Mouse (Mus musculus) v-Abl transformed pro-B cells (cell line): ENCODE results near the gene Ndufaf2.

Experiments used
- in situ Hi-C, 2 experiments: fragments of 400-800 bp; cut with MboI; formaldehyde crosslinking; loops; one replicate each; pipeline ENCODE4 v1.15.1; 2025; ENCODE audit not compliant: unreplicated experiment in 2 of 2

The Ndufaf2 gene

DNA sequence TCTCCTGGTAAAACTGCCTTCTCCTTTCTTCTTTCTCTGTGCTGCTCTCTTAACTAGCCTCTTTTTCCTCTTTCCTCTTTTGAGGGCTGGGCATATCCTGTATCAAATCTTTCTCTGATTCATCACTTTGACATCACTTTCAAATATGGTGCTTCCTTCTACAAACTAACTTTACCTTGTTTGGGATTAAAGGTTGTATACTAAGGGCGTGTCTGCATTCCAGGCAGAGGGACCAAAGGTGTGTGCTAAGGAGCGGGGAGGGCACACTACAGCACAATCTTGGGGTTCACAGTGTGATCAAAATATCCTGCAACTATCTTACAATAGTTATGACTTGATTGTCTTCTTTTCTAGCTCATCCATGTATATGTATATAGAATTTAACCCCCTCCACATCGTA is 112.4 kb downstream of the Ndufaf2 start:
- in situ Hi-C loops: loop anchor here (10.0 to 25.0 kb wide), 4 partner anchors 79 to 1109 kb away; partner anchors contain the start of genes Dimt1 (in 2 of the 2) and Ipo11 (in 1 of the 2)

DNA sequence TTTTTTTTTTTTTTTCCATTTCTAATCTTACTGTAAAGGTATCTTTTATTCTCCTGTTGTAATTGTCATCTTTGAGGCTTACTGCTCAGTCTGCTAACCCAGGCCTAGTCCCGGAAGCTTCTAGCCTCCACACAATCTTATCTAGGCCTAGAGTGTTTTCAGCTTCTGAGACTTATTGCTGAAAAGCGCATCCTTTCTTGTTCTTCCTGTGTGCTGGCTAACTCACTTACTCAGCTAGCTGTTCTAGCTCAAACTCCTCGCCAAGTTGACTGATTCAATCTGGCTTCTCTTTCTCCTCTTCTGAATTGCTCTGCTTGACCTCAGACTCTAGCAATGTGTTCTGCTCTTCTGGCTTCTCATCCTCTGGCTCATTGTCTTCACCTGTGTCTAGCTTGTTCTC is 112.8 kb downstream of the Ndufaf2 start:
- in situ Hi-C loops: loop anchor here (10.0 to 25.0 kb wide), 4 partner anchors 79 to 1108 kb away; partner anchors contain the start of genes Dimt1 (in 2 of the 2) and Ipo11 (in 1 of the 2)

DNA sequence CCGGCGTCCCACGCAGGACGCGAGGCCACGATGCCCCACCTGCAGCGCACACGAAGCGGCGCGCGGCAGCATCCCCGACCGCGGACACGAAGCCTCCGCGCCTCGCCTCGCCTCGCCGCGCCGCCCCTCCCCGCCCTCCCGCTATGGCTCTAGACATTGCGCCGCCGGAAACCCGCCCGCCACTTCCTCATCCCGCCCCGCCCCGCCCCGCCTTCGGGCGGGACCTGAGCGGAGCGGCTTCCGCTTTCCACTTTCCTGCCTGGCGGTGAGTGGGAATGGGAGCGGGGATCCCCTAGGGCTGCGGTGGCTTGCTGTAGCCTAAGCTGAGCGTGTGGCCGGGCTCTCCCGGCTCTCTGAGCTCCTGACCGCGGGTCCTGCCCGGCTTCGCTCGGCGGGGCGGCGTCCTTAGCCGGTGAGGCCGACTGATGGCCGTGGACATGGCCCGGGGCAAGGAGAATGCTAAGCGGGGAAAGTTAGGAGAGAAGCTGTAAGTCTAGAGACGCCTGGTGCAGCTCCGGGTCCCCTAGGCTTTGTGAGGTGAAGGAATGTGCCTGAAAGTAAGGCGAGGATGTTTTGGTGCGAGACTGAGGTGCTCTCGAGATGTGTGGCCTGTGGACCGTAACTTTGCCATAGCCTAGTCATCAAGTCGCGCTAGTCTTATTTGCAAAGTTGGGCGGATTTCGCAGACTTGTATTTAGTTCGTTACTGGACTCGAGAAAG is 114.0 kb downstream of the Ndufaf2 start, which contains the start of gene Smim15:
Smim15 (plus strand) TSS at position 225 of the 720 bp plus-strand sequence.
- in situ Hi-C loops: loop anchor here (5.0 to 25.0 kb wide), 6 partner anchors 80 to 1107 kb away; partner anchors contain the start of genes Dimt1 (in 2 of the 2) and Ipo11 (in 1 of the 2)

DNA sequence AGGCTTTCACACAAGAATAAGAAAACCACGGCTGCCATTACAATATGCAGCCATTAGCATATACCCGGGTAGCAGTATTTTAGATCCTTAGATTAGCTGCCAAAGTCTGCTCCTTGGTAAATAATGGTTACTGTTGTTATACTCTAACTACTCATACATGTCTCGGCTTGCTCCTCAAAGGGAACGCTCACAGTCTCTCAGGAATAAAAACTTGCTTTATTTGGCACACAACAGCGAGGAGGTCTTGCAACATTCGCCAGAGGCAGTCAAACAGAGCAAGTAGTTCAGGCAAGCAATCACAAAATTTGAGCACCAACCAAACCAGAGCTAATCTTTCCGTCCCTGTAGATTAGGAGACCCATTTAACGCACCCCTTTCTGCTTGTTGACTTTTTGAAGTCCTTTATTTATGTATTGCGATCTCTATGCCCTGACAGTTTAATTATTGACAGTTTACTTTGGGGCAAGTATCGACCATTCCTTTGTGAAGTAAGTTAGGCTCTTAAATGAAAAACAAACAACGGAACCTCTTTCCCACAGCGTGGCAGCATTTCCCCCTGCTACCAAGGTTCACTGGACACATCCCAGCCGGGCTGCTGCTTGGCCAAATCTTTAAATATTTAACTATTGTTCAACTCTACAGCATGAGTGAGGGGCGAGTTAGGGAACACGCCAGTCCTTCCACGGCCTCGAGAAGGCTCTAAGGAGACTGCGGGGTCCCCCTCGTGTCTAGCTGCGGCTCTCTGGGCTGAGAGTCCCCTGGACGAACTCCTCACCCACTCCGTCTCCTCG is 114.8 kb downstream of the Ndufaf2 start:
- in situ Hi-C loops: loop anchor here (5.0 to 25.0 kb wide), 6 partner anchors 81 to 1106 kb away; partner anchors contain the start of genes Dimt1 (in 2 of the 2) and Ipo11 (in 1 of the 2)

DNA sequence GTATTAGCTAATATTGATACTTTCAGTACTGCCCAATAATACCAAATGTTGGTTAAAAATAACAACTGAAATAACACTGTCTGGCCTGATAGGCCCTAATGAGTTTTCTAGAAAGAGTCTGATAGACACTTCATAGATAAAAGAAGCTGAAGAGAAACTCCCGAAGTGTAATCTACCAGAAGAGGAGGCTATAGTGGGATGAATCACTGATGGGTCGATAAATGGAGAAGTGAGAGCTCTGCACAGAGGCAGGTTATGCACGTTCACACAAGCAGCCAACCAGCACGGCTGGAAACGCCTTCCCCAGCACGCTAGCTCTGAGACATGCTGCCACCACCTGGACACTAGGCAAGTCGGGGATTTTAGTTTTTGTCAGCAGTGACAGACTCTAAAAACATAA is 117.1 kb downstream of the Ndufaf2 start:
- in situ Hi-C loops: loop anchor here (5.0 to 25.0 kb wide), 6 partner anchors 83 to 1104 kb away; partner anchors contain the start of genes Dimt1 (in 2 of the 2) and Ipo11 (in 1 of the 2)

DNA sequence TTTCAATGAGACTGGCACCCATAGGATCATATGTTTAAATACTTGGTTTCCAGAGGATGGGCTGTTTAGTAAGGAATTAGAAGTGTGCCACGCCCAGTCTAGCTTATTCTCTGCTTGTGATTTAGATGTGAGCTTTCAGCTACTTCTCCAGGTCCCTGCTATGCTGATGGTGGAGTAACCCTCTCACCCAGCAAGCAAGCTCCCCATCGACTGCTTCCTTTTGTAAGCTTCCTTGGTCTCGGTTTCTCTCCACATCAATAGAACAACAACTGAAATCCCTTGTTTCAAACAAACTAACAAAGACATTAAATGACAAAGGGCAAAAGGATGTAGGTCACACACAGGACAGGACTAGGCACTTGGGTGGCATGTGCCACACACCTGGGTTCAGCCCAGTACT is 118.0 kb downstream of the Ndufaf2 start:
- in situ Hi-C loops: loop anchor here (5.0 to 25.0 kb wide), 6 partner anchors 84 to 1103 kb away; partner anchors contain the start of genes Dimt1 (in 2 of the 2) and Ipo11 (in 1 of the 2)

DNA sequence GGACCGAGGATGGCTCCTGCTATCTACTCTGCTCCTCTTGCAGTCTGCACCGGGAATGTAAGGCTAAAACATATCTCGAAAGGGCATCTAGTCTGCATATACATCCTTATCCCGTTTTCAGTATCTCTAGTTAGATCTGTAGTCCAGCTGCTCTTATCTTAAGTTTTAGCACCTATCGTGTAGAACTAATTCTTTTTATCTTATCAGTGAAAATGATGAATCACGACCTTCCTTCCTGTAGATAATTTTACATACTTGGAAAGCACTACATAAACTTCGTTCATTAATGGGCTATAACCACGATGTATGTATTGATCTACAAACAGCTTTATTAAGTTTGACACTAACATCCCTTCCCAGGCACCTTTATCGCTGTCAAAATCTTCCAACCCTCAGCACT is 118.5 kb downstream of the Ndufaf2 start:
- in situ Hi-C loops: loop anchor here (5.0 to 25.0 kb wide), 8 partner anchors 85 to 1103 kb away; partner anchors contain the start of genes Dimt1 (in 2 of the 2) and Ipo11 (in 1 of the 2)

DNA sequence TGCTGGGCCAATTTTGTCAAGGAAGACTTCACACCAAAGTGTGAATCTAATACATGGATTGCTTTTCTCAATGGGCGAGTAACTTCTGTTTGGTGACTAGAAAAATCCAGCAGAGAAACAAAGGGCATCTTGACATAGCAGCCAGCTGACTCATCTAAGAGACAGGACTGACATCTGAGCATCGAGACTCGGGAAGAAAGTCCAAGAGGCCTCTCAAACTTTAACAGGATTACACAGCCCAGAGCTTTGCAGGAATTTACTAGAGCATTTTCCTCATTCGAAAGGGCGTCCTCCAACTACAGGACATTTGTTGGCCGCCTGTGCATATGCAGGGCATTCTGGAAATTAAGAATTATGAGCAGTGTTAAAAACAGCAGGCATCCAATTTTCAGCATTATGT is 119.0 kb downstream of the Ndufaf2 start:
- in situ Hi-C loops: loop anchor here in 1 of 2 experiments (5.0 to 25.0 kb wide), 3 partner anchors 142 to 1102 kb away; partner anchors contain the start of genes Dimt1 and Ipo11

DNA sequence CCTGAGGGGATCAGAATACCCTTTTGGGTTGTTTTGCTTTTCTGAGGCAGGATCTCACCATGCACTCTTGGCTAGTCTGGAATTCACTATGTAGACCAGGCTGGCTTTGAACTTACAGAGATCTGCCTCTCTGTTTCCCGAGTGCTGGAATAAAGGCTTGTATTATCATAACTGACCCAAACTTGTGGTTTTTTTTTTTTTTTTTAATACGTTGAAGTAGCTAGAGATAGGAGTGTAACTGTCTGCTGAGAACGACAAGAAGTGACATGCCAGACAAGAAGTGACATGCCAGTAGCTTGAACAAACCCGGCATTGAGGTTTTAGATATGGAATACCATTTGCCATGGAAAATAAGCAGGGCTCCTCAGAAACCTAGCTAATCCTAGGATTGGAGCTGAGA is 125.6 kb downstream of the Ndufaf2 start:
- in situ Hi-C loops: loop anchor here in 1 of 2 experiments (25.0 kb wide), 1 partner anchor 1095 kb away; the partner anchor contains the start of genes Dimt1 and Ipo11

DNA sequence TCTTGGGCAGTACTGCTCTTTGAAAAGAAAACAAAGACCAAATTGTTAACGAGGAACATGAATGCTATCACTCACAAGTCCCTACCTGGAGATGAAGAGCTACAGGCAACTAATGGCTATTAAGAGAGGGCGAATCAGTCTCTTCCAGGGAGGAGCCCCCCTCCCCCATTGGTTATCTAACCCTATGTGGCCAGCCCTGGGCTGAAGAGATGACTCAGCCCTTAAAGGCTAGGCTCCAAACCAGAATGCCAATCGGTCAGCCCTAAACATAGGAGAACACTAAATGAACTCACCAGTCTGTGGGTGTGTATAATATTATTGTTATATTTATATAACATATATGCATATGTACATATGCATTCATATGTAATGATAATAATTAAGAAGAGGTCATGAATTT is 132.6 kb downstream of the Ndufaf2 start:
- in situ Hi-C loops: loop anchor here in 1 of 2 experiments (25.0 kb wide), 1 partner anchor 1089 kb away; the partner anchor contains the start of genes Dimt1 and Ipo11

DNA sequence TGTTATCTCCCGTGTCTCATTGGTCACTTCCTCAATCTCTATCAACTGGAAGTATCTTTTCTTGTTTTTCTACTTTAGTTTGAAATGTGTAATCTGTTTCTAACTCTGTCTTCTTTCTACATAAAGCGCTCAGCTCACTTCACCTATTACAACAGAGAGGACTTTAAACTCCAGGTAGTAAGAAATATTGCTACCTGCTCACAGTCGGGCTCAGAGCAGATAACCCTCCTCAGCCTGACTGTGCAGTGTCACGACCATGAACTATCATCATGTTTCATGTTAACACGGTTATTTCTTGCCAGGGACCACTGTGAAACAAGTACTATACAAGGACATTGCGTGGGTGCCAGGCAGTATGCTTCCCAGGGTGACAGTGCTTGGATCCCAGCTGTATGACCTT is 141.1 kb downstream of the Ndufaf2 start:
- in situ Hi-C loops: no loop called here

DNA sequence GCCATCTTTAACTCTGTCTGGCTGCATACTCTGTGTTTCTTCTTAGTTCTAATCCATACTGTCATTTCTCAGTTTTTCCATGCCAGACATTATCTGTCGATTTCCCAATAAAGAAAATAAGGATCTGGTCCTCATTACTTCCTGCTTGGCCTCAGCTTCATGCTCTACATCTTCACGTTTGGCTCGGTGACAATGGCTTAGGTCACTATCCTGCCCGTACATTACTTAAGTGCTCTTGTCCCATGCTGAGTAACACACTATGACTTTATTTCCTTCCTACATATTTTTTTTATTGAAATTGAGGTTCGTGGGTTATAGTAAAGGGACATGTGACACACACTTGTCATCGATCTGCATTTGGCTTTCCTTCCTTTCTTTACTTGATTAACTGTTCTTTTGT is 143.3 kb downstream of the Ndufaf2 start:
- in situ Hi-C loops: no loop called here

DNA sequence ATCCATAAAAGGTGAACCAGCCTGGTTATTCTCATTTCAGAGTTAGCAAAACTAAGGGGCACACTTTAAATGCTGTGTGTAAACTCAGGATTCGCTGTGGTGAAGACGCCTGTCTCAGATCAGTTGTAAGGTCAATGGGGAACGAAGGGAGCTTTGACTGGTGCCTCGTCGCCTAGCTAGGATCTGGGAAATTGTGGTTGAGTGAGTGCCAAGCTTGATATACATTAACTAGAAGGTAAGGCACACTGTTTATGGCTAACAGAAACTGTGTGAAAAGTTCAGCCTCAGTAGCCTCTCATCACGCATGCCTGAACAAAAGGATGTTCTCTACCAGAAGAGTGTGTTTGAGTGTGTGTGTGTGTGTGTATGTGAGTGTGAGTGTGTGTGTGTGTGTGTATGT is 144.6 kb downstream of the Ndufaf2 start:
- in situ Hi-C loops: no loop called here

DNA sequence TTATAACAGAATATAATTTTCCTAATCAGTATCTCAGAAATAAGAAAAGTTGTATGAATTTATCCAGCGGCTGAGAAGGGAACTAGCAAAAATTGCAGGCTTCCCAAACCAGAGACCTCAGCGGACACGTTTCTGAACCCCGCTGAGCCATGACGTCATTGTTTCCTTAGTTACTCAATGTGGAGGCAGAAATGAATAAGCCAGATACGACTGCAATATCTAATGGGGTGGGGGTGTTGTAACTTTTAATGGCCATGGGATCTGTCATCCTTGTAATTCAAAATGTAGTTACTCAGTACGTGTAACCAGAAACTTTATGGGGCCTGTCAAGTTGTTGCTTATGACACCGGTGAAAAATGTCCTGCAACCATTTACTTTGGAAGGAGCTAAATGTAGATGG is 145.3 kb downstream of the Ndufaf2 start:
- in situ Hi-C loops: no loop called here

DNA sequence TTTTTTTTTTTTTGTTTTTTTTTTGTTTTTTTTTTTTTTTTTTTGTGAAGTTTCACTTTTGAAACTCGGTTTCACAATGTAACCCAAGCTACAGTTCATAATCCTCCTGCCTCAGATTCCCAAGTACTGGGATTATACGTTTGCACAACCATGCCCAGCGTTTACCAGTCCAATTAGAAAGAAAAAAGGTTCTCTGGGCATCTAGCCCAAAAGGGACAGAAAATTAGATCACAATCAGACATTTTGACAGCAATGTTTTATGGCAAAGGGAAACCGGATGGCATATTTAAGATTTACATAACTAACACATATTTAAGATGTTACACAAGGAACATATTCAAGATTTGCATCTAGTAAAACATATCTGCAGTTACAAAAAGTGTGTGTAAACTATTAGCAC is 150.6 kb downstream of the Ndufaf2 start:
- in situ Hi-C loops: no loop called here

DNA sequence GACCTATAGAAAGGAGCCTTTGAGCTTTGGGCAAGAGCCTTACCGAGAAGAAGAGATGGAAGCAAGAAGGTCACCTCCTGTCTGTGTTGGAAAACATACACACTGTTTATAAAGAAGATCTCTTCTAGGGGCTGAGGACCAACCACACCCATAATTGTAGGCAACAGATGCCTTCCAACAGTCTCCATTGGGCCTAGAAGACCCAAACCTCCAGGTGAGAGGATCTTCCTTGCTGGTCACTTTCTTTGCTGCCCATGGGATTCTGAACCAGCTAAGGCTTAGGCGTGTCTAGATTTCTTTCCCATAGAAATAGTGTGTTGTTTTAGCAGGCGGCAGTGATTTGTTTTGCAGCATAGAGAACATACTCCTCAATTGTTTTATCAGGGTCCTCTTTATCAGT is 162.1 kb downstream of the Ndufaf2 start:
- in situ Hi-C loops: no loop called here

DNA sequence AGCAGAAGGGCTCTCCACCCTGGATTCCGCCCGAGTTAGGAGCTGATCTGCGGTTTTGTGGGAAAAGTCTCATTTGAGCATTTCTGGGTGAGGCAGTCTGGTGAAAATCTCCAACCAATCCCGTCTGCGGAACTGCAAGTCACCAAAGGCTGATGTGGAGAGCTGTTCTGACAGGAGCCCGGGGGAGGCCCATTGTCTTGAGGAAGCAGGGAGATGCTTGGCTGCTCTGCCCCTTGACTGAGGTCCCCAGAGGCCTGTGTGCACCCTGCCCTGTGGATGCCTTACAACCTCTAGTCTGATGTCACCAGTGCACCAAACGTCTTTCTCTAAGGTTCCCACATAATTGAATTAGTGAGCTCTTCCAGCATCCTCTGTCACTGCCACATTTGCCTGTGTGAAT is 163.2 kb downstream of the Ndufaf2 start:
- in situ Hi-C loops: no loop called here

DNA sequence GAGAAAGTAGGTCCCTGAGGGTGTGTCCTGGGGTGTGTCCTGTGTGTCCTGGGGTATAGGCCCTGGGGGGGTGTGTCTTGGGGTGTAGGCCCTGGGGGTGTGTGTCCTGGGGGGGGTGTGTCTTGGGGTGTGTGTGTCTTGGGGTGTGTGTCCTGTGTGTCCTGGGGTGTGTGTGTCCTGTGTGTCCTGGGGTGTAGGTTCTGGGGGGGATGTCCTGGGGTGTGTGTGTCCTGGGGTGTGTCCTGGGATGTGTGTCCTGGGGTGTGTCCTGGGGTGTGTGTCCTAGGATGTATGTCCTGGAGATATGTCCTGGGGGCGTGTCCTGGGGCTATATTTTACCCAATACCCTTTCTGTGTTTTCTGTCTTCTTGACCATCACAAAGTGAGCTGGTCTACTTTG is 165.8 kb downstream of the Ndufaf2 start:
- in situ Hi-C loops: no loop called here

DNA sequence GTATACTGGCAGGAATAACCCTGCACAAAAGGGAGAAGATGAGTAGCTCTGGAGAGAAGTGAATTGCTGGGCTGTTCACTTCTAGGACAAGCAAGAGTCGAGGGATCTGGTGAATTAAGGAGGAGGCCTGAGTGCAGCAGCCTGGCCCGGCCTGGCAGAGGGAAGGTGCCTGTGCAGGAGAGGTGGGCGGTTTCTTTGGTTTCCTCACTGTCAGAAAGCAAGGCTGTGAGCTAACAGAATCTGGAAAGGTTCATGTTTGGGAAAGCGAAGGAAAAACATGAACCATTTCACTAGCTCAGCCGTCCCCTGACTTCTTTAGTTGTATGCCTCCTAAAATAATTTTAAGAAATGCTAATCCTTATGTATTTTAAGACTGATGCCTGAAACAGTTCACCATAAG is 173.8 kb downstream of the Ndufaf2 start:
- in situ Hi-C loops: no loop called here

DNA sequence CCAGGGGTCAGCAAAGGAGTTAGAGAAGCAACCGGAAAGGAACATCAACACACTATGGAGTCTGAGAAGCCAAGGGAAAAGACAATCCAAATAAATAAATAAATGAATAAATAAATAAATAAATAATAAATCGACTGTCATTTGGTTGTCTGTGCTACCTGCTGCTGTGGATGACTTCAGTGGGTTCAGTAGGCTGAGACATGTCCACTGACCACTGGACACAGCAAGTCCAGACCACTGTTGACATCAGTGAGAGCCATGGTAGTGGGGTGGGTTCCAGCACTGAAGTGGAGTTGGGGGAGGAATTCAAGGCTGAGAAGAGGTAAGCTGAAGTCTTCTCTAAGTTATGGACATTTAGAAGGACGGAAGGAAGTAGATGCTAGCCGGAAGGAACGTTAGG is 174.2 kb downstream of the Ndufaf2 start:
- in situ Hi-C loops: no loop called here
